16 mouse cellular contexts compared by ENCODE assay signal in the genomic region with DNA sequence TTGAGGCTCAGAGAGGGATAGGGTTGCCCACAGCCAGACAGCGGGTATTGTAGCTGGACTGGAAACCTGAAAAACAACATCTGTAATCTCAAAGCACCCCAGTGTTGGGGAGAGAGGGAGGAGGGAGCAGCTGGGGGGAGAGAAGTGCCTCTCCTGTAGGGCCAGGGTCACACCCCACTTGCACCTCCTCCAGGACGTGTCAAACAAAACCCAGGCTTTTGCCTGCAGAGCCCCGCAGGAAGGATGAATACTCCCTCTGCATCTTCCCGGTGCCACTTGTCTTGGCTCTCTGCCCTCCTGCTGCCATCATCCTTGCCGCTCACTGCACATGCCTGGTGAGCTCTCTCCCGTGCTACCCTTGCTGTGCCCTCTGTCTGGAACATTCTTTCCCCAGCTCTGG. TPM values are rescaled to one million over a fixed set of nuclear protein-coding genes. Genes with fewer than 3 reads are reported as not detected.
DNase-seq lines count a peak whose midpoint lies in the region; ATAC-seq and TF ChIP-seq lines count a peak whose summit lies in the region.
"Had no signal": no experiment of that assay in that cellular context is flagged by ENCODE, and none has a peak within 500 bp of the region (broad histone marks: within the 10 kb centered on the region; RNA-seq: fewer than 3 reads in every experiment).

No protein-coding gene starts in this region.

- H3K36me3 ChIP-seq in lung, postnatal 0 days (ENCODE audit: insufficient read depth, low read length) = no peaks in the 10 kb centered on the region
- H3K36me3 ChIP-seq in small intestine, adult 2 months (ENCODE audit: control insufficient read depth, insufficient read depth, low read length) = no peaks in the 10 kb centered on the region
- H3K36me3 ChIP-seq: embryonic facial prominence, embryonic 13.5 days; heart, embryonic 15.5 days; hindbrain, embryonic 12.5 days; liver, embryonic 12.5 days had no signal

- no peak for TF ChIP-seq EP300 in lung, postnatal 0 days (IDR thresholded peaks at IDR 0.05)

- no peaks in the 10 kb centered on the region for H3K27me3 ChIP-seq in lung, postnatal 0 days (replicated peaks; ENCODE audit: insufficient read depth, low read length)
- H3K27me3 ChIP-seq in small intestine, adult 2 months (ENCODE audit: control insufficient read depth, insufficient read depth, low read length) = no peaks in the 10 kb centered on the region
- H3K27me3 ChIP-seq: embryonic facial prominence, embryonic 13.5 days; heart, embryonic 15.5 days had no signal

- TF ChIP-seq CTCF in lung, postnatal 0 days (IDR thresholded peaks at IDR 0.05) = no peak
- no peak for TF ChIP-seq CTCF in small intestine, adult 2 months (IDR thresholded peaks at IDR 0.05; ENCODE audit: extremely low read depth, insufficient read length, insufficient replicate concordance, low read depth, low read length)

- no peak for TF ChIP-seq POLR2A in small intestine, adult 2 months (IDR thresholded peaks at IDR 0.05; ENCODE audit: low read depth, low read length)

- 21% methylated on average over 6 of the region's 6 CpGs for WGBS in lung, postnatal 0 days
- 21% methylated on average over 6 of the region's 6 CpGs for WGBS in small intestine, adult 2 months

- no peak overlapping the region for H3K4me2 ChIP-seq in lung, postnatal 0 days (replicated peaks; ENCODE audit: low read depth, low read length)
- H3K4me2 ChIP-seq: embryonic facial prominence, embryonic 13.5 days; heart, embryonic 15.5 days; hindbrain, embryonic 12.5 days; liver, embryonic 12.5 days had no signal

- H3K4me1 ChIP-seq in lung, postnatal 0 days (ENCODE audit: insufficient read depth, low read depth, low read length) = peaks cover 6% of the 10 kb centered on the region; the same call in 1 of the 2 replicates
- peaks cover 31% of the 10 kb centered on the region for H3K4me1 ChIP-seq in small intestine, adult 2 months (ENCODE audit: control insufficient read depth, insufficient read depth, insufficient read length, low read length)

- DNase-seq in cerebellum, adult 18-20 months = peak; percentile 55 to 60
- DNase-seq in cerebellum, adult 11 months = no peak
- no peak for DNase-seq in lung, postnatal 0 days (ENCODE audit: low spot score)
- no peak for DNase-seq in lung, postnatal 36 days
- peak; percentile 49 for DNase-seq in cerebellum, adult 8-10 months
- DNase-seq in layer of hippocampus, adult 11-12 months (ENCODE audit: low spot score) = no peak
- no peak for DNase-seq in heart, adult 18-20 months
- DNase-seq: adrenal gland, postnatal 36 days; gastrocnemius, postnatal 14 days; kidney, adult 2 months had no signal

- no peak overlapping the region for H3K9ac ChIP-seq in lung, postnatal 0 days (replicated peaks; ENCODE audit: low read depth)
- H3K9ac ChIP-seq: embryonic facial prominence, embryonic 13.5 days; heart, embryonic 15.5 days; hindbrain, embryonic 12.5 days; liver, embryonic 12.5 days had no signal

- H3K27ac ChIP-seq in lung, postnatal 0 days (ENCODE audit: low read length) = no peak overlapping the region
- peak overlapping the region; percentile 76; the same call in 1 of the 2 replicates for H3K27ac ChIP-seq in small intestine, adult 2 months (ENCODE audit: insufficient read depth, low read depth, low read length)
- H3K27ac ChIP-seq: embryonic facial prominence, embryonic 13.5 days; heart, embryonic 15.5 days; hindbrain, embryonic 12.5 days; liver, embryonic 12.5 days had no signal

- H3K4me3 ChIP-seq in lung, postnatal 0 days (ENCODE audit: low read depth, low read length) = no peak overlapping the region
- H3K4me3 ChIP-seq in small intestine, adult 2 months (ENCODE audit: low read depth, low read length) = no peak overlapping the region
- H3K4me3 ChIP-seq: embryonic facial prominence, embryonic 13.5 days; heart, embryonic 15.5 days; hindbrain, embryonic 12.5 days; liver, embryonic 12.5 days had no signal

- H3K9me3 ChIP-seq in lung, postnatal 0 days (ENCODE audit: low read length) = no peaks in the 10 kb centered on the region
- H3K9me3 ChIP-seq: embryonic facial prominence, embryonic 13.5 days; heart, embryonic 15.5 days; hindbrain, embryonic 12.5 days; liver, embryonic 12.5 days had no signal

- ATAC-seq in lung, postnatal 0 days = peak; percentile 49; the same call in 1 of the 2 replicates
- ATAC-seq: forebrain, embryonic 16.5 days; liver, embryonic 12.5 days had no signal

RNA-seq across cellular contexts. Expression of a gene that starts 10.6 kb away (rescaled TPM):
- 36.2 and 38.0 TPM in 2 replicates for polyA plus RNA-seq in lung, postnatal 0 days (2015; fragmentation: Nextera tagmentation; extraction: Ambion mirVana)
- polyA plus RNA-seq in small intestine, adult 2 months (2012; rRNA removed) = 91.5 and 220 TPM in 2 replicates
- total RNA-seq in heart, adult 18-20 months (2021) = 1 to 10 TPM; 4.4 to 6.2 TPM

Comparison
In these comparisons a context has a peak if more than half of its experiments do, and no peak if none do; other contexts are left out.
1. DNase-seq: peak in cerebellum, adult 18-20 months (2 of 2) and cerebellum, adult 8-10 months (single experiment); none in cerebellum, adult 11 months (single experiment), lung, postnatal 0 days (single experiment), lung, postnatal 36 days (single experiment), layer of hippocampus, adult 11-12 months (single experiment) and heart, adult 18-20 months (0 of 2).